Mouse (Mus musculus) heart, adult 11 months (tissue): ENCODE measurements around the gene Dnaaf5.

Source experiments
- DNase-seq: peaks from one replicate; pipeline ENCODE4 v3.0.0; 2022

Gene Dnaaf5

GRCm38 (mm10) chr5:139141326-139141725, 8.7 kb upstream of the Dnaaf5 start:
- DNase-seq, result peak; percentile 90

- no peak for DNase-seq
These were observed 6.1 kb upstream of the Dnaaf5 start for GRCm38 (mm10) chr5:139143890-139144289.

- no peak for DNase-seq
These were observed 4.3 kb upstream of the Dnaaf5 start for GRCm38 (mm10) chr5:139145726-139146125.

- DNase-seq, result no peak
These were observed 3.4 kb upstream of the Dnaaf5 start for GRCm38 (mm10) chr5:139146476-139147075.

- DNase-seq, result no peak
These were observed 2.6 kb upstream of the Dnaaf5 start for GRCm38 (mm10) chr5:139147178-139148078.

GRCm38 (mm10) chr5:139149006-139149672, 884 bp upstream of the Dnaaf5 start:
- DNase-seq, result no peak

GRCm38 (mm10) chr5:139150603-139151031, 594 bp downstream of the Dnaaf5 start:
- DNase-seq, result no peak

GRCm38 (mm10) chr5:139160899-139161298, 10.9 kb downstream of the Dnaaf5 start:
- DNase-seq, result no peak

GRCm38 (mm10) chr5:139161632-139162031, 11.6 kb downstream of the Dnaaf5 start:
- DNase-seq, result peak; percentile 84

GRCm38 (mm10) chr5:139166781-139167361, 16.8 kb downstream of the Dnaaf5 start:
- no peak for DNase-seq

- no peak for DNase-seq
These were observed 17.5 kb downstream of the Dnaaf5 start for GRCm38 (mm10) chr5:139167548-139167947.

- no peak for DNase-seq
These were observed 21.9 kb downstream of the Dnaaf5 start for GRCm38 (mm10) chr5:139171929-139172328.

- no peak for DNase-seq
These were observed 24.1 kb downstream of the Dnaaf5 start for GRCm38 (mm10) chr5:139174141-139174540.

- DNase-seq, result peak; percentile 96
These were observed 24.8 kb downstream of the Dnaaf5 start for GRCm38 (mm10) chr5:139174556-139175547.

- peak; percentile 93 for DNase-seq
These were observed 29.0 kb downstream of the Dnaaf5 start for GRCm38 (mm10) chr5:139178895-139179631.

- DNase-seq, result peak; percentile 84
These were observed 33.1 kb downstream of the Dnaaf5 start for GRCm38 (mm10) chr5:139183131-139183530.

GRCm38 (mm10) chr5:139183601-139184000, 33.6 kb downstream of the Dnaaf5 start:
- no peak for DNase-seq

GRCm38 (mm10) chr5:139184897-139185296, 34.9 kb downstream of the Dnaaf5 start:
- DNase-seq, result no peak

GRCm38 (mm10) chr5:139189726-139190125, 39.7 kb downstream of the Dnaaf5 start:
- no peak for DNase-seq

GRCm38 (mm10) chr5:139190958-139191357, 40.9 kb downstream of the Dnaaf5 start:
- DNase-seq, result no peak

- DNase-seq, result no peak
These were observed 48.8 kb downstream of the Dnaaf5 start for GRCm38 (mm10) chr5:139198779-139199178.
